Mouse (Mus musculus) stomach, postnatal 0 days (tissue): Measurements from ENCODE around the gene Fam53a.

Source experiments
- CTCF ChIP-seq: IDR thresholded peaks from 2 replicates; pipeline ENCODE4 v1.5.1; 2016; ENCODE audit warnings: antibody characterized with exemption, low read depth, mild to moderate bottlenecking, moderate library complexity
- EP300 ChIP-seq: optimal IDR thresholded peaks from 2 replicates; pipeline ENCODE3; 2016; ENCODE audit warnings: antibody characterized with exemption

DNA sequence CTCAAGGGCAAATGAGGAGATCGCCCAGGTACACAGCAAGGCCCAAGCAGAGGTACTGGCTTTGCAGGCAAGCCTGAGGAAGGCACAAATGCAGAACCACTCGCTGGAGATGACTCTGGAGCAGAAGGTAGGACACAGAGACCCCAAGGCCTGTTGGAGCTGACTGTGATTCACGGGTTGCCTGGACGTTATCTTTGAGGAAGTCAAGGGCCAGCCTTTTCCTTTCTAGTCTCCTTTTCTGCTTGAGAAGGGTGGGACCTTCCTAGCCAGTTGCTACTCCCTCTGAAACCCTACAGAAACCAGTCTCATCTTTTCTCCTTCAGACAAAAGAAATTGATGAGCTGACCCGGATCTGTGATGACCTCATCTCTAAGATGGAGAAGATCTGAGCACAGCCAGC lies 42.2 kb upstream of the Fam53a start:
- TF ChIP-seq CTCF (no peak), EP300 (no peak)
